Mouse (Mus musculus) small intestine, adult 2 months (tissue): ENCODE data around the gene C2cd3. TPM values are rescaled to one million over a fixed set of nuclear protein-coding genes. Genes with fewer than 3 reads are reported as not detected.
A peak's percentile ranks its signal among the peaks of the same experiment; 100 is the strongest.

Experiments used
- H3K27ac ChIP-seq: fragments of 200-500 bp; 2 replicates; pipeline ENCODE4 v1.5.1; 2012; ENCODE audit warnings: low read depth, low read length, control low read depth, inconsistent platforms; ENCODE audit not compliant: insufficient read depth
- H3K27me3 ChIP-seq: fragments of 200-500 bp; 2 replicates; pipeline ENCODE4 v1.6.1; 2012; ENCODE audit warnings: mild to moderate bottlenecking, moderate library complexity, low read length, inconsistent platforms; ENCODE audit not compliant: control insufficient read depth, insufficient read depth
- H3K36me3 ChIP-seq: fragments of 200-500 bp; 2 replicates; pipeline ENCODE4 v1.6.1; 2012; ENCODE audit warnings: mild to moderate bottlenecking, low read length, control low read depth, inconsistent platforms; ENCODE audit not compliant: control insufficient read depth, insufficient read depth
- H3K4me1 ChIP-seq: fragments of 200-500 bp; 2 replicates; pipeline ENCODE4 v1.6.1; 2012; ENCODE audit warnings: low read length, inconsistent platforms, mixed read lengths; ENCODE audit not compliant: control insufficient read depth, insufficient read depth, insufficient read length
- H3K4me3 ChIP-seq: fragments of 200-500 bp; 2 replicates; pipeline ENCODE4 v1.5.1; 2012; ENCODE audit warnings: low read depth, mild to moderate bottlenecking, control low read depth, inconsistent platforms, low read length, moderate library complexity
- CTCF ChIP-seq: fragments of 200-500 bp; IDR thresholded peaks from 2 replicates; pipeline ENCODE4 v1.5.1; 2012; ENCODE audit warnings: low read depth, mild to moderate bottlenecking, control low read depth, inconsistent platforms, low read length, moderate library complexity, mixed read lengths; ENCODE audit not compliant: insufficient replicate concordance, insufficient read length; ENCODE audit errors: extremely low read depth
- POLR2A ChIP-seq: fragments of 200-500 bp; IDR thresholded peaks from 2 replicates; pipeline ENCODE4 v1.6.1; 2012; ENCODE audit warnings: low read depth, mild to moderate bottlenecking, control low read depth, inconsistent platforms, low read length, moderate library complexity
- WGBS: fragments of 180-500 bp; shearing (Covaris S2); methylation state at CpG from one replicate; pipeline ENCODE4 v1.1.7; 2018; 5-methylcytosine and 5-hydroxymethylcytosine counted together
- polyA plus RNA-seq: library from polyadenylated mRNA; depleted of rRNA; stranded (reverse); fragments of >200 nt; gene quantifications from 2 replicates; pipeline ENCODE4 v1.2.3, GENCODE M21; 2012

The C2cd3 gene
- polyA plus RNA-seq, 1 experiment, result 10.1 TPM

DNA sequence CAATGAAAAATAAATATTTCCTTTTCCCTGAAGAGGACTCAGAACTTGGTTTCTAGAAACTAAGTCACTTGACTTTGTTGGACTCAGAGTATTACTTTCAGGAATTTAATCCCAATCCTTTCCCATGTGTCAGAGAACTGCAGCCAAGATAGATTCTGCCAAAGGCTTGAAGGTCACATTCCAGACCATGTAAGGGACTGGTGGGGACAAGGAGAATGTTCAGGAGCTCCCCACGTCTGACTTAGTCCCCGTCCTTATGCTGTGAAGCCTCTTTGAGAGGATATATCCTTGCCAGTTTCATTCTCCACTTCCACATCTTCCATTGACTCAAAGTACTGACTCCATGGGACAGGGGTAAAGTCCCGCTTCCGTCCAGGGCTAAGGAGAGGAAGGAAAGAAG is 17.0 kb upstream of the C2cd3 start:
- peaks cover 4% of the 10 kb centered on the region; the same call in 1 of the 2 replicates for H3K4me1 ChIP-seq
- 70% methylated on average over 4 of the region's 4 CpGs for WGBS
- H3K27ac ChIP-seq, result no peak overlapping the region
- no peak overlapping the region for H3K4me3 ChIP-seq
- H3K36me3 ChIP-seq, result peaks cover 6% of the 10 kb centered on the region
- no peaks in the 10 kb centered on the region for H3K27me3 ChIP-seq
- TF ChIP-seq CTCF, result no peak
- TF ChIP-seq POLR2A, result no peak

DNA sequence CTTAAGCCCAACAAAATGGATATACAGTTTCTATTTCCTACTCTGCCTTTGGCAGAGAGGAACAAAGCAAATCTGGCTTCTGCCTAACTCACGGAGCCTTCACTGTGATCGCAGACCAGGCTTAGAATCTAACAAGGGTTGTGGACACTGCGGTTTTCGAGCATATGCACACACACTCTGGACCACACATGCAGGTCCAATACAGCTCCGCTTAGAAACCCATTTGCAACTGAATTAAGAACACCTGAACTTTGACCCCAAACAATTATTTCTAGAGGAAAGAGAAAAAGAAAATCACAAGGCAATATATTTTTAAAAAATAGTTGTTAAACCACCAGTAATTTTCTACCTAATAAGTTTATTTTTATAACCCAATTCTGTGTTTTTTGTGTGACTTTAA is 15.7 kb upstream of the C2cd3 start:
- TF ChIP-seq CTCF (no peak), POLR2A (no peak)
- no peak overlapping the region for H3K4me3 ChIP-seq
- no peaks in the 10 kb centered on the region for H3K27me3 ChIP-seq
- H3K36me3 ChIP-seq, result peaks cover 6% of the 10 kb centered on the region
- 33% methylated on average over 5 of the region's 5 CpGs for WGBS
- H3K27ac ChIP-seq, result no peak overlapping the region
- peaks cover 4% of the 10 kb centered on the region; the same call in 1 of the 2 replicates for H3K4me1 ChIP-seq

DNA sequence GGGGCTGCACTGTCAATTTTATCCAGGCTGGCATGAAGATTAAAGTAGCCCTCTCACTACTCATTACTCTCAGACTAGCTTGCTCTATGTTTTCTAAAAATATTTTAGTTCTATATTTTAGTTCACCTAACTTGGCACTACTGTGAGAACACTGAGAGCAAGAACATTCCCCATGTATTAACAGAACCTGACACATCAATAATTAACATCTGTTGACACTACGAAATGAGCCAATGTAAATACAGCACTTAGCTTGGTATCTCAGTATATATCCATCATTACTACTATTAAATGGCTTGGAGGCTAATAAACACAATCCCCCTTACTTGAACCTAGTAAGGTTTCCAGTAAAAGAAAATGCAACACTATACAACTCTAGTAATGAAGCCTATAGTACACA is 15.3 kb upstream of the C2cd3 start:
- no peak for TF ChIP-seq POLR2A
- WGBS, result 25% methylated on average over 1 of the region's 1 CpGs
- Histone ChIP-seq H3K4me1 (peaks cover 4% of the 10 kb centered on the region; the same call in 1 of the 2 replicates), H3K4me3 (no peak overlapping the region), H3K27me3 (no peaks in the 10 kb centered on the region), H3K27ac (no peak overlapping the region), H3K36me3 (peaks cover 6% of the 10 kb centered on the region)

DNA sequence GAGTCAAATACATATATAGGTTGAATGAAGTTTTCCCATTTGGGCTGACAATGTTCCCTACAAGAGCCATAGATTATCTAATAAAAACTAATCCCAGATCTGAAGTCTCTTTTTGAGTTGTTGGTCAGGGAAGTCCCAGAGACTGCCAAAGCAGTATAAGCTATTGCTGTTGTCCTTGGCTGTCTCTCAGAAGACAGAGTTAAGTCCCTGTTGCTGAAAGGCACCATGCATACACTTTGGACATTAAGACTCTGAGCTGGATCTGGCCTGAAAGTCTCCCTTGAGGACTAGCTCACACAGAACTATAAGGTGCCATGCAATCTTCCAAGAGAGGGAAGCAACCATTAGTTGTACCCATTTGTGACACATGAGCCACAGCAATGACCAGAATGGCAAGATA is 14.2 kb upstream of the C2cd3 start:
- TF ChIP-seq POLR2A (no peak), CTCF (no peak)
- H3K4me3 ChIP-seq, result no peak overlapping the region
- H3K27me3 ChIP-seq, result no peaks in the 10 kb centered on the region
- peaks cover 4% of the 10 kb centered on the region; the same call in 1 of the 2 replicates for H3K4me1 ChIP-seq
- no peak overlapping the region for H3K27ac ChIP-seq
- peaks cover 4% of the 10 kb centered on the region for H3K36me3 ChIP-seq

DNA sequence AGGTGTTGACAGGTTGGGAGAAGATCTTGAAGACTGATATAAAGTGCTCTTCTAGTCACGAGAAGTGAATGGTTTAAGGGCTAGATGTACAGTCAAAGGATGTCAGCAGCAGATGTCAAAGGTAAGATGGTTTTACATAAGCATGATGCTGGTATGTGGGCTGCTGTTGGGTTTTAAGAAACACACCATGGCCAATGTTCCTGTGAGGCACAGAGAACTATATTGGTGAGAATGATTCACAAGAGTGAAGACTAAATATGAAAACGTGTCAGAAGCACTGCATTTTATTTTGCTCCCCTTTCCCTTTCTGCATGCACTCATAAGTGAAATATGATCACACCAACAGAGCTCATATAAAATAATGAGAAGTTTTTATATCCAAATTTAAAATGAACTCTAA is 8.9 kb upstream of the C2cd3 start:
- Histone ChIP-seq H3K27ac (no peak overlapping the region), H3K27me3 (no peaks in the 10 kb centered on the region), H3K4me1 (no peaks in the 10 kb centered on the region), H3K4me3 (no peak overlapping the region), H3K36me3 (peaks cover 3% of the 10 kb centered on the region; the same call in 1 of the 2 replicates)
- TF ChIP-seq CTCF (no peak), POLR2A (no peak)
- 85% methylated on average over 2 of the region's 2 CpGs for WGBS

DNA sequence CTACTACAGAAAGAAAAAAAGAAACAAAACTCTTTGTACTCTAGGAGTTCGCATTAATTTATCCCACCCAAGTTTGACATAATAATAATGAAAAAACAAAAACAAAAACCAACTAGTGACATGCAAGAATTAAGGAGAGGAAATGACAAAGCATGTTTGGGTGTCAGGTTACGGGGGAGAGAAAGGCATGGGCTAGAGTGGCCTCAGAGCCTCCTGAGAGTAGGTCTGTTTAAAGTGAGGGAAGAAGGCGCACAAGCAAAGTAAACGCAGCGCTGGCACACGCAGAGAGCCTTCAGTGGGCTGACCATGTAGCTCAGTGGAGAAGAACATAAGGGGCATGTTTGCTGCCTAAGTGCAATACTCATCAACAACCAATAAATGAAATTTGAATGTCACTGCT is 7.1 kb upstream of the C2cd3 start:
- WGBS, result 71% methylated on average over 6 of the region's 6 CpGs
- H3K27ac ChIP-seq, result no peak overlapping the region
- no peaks in the 10 kb centered on the region for H3K27me3 ChIP-seq
- H3K36me3 ChIP-seq, result peaks cover 3% of the 10 kb centered on the region; the same call in 1 of the 2 replicates
- no peak for TF ChIP-seq POLR2A
- no peak for TF ChIP-seq CTCF
- H3K4me3 ChIP-seq, result no peak overlapping the region
- H3K4me1 ChIP-seq, result no peaks in the 10 kb centered on the region

DNA sequence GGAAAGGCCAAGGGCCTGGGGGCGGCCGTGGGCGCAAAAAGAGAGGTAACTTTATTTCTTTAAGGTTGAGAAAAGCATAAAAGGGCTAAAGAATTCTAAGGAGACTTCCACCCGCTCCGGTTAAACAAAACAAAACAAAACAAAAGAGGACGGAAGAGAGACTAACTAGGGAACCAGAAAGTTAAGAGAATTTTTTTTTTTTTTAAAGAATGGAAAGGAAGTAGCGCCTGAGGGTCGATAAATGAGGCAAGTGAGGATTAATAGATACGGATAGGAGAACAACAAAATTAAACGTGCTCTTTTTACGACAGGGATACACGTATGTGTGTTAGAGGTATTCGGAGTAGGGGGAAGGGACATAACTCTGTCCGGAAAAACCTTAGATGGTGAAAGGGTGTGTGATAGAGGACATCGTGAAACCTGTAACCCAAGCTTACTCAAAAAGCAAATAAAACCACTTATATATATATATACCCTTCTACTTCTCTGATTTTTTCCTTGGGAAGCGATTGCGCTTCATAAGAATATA is 483 bp downstream of the C2cd3 start:
- 3% methylated on average over 17 of the region's 17 CpGs for WGBS
- Histone ChIP-seq H3K4me3 (peak overlapping the region; percentile 87), H3K27me3 (no peaks in the 10 kb centered on the region), H3K36me3 (peaks cover 7% of the 10 kb centered on the region; the same call in 1 of the 2 replicates), H3K4me1 (no peaks in the 10 kb centered on the region), H3K27ac (peak overlapping the region; percentile 43; the same call in 1 of the 2 replicates)
- TF ChIP-seq CTCF (no peak), POLR2A (no peak)

DNA sequence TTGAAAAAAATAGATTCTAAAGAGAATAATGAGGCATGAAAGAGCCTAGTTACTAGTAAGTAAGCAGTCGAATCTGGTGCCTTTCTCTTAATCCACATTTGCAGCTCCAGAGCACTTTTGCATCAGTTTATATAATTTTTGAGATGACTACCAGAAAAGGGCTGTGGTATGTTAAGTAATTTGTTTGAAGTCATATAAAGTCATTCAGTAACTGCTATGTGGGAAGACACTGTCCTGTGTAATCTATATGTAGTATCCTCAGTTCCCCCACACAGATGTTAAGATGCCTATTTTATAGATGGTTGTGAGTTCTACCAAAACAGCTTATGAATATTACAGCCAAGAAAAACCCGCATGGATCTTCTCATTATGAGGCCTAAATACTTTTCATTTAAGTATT is 6.2 kb downstream of the C2cd3 start:
- H3K4me1 ChIP-seq, result no peaks in the 10 kb centered on the region
- H3K36me3 ChIP-seq, result peaks cover 22% of the 10 kb centered on the region
- H3K27me3 ChIP-seq, result no peaks in the 10 kb centered on the region
- no peak overlapping the region for H3K27ac ChIP-seq
- no peak for TF ChIP-seq POLR2A
- TF ChIP-seq CTCF, result no peak
- WGBS, result 83% methylated on average over 2 of the region's 2 CpGs
- H3K4me3 ChIP-seq, result no peak overlapping the region
